Mouse (Mus musculus) lung, adult 2 months (tissue): ENCODE measurements at regions not wholly inside any gene's neighbourhood (a gene's known extent, or its start where the extent isn't known, plus 50 kb on each side); places are given as distances from the start of the nearest gene placed in this dataset.

Experiments
- CTCF ChIP-seq: fragments of 200-500 bp; IDR thresholded peaks from 2 replicates; pipeline ENCODE4 v1.5.1; 2011; ENCODE audit warnings: mild to moderate bottlenecking, low read length, control low read depth; ENCODE audit not compliant: insufficient read depth
- POLR2A ChIP-seq: fragments of 200-500 bp; IDR thresholded peaks from 2 replicates; pipeline ENCODE4 v1.6.1; 2011; ENCODE audit warnings: low read depth, mild to moderate bottlenecking, control low read depth, low read length, borderline replicate concordance; ENCODE audit errors: extremely low read depth

GRCm38 (mm10) chr4:131128646-131129045 lies 184.5 kb downstream of the Matn1 start:
- no peak for TF ChIP-seq CTCF
- no peak for TF ChIP-seq POLR2A
